Mouse (Mus musculus): Measurements from ENCODE around the gene Krtap4-2. TPM values are rescaled to one million over a fixed set of nuclear protein-coding genes. Genes with fewer than 3 reads are reported as not detected.
"Not testable (repeated sequence)": the region's sequence is repeated elsewhere in the genome, so short reads cannot be mapped to it uniquely, and the experiment has no call there.

The Krtap4-2 gene
- polyA plus RNA-seq, 1 experiment, result not detected

- Histone ChIP-seq H3K27ac (ENCODE audit: insufficient read depth, low read depth, low read length) (no peak overlapping the region), H3K4me3 (ENCODE audit: insufficient read depth, low read length) (no peak overlapping the region), H3K4me1 (ENCODE audit: control insufficient read depth, insufficient read depth, low read length) (no peaks in the 10 kb centered on the region)
- TF ChIP-seq POLR2A (IDR thresholded peaks at IDR 0.05; ENCODE audit: borderline replicate concordance, low read depth, low read length) (no peak), CTCF (IDR thresholded peaks at IDR 0.05; ENCODE audit: low read depth, low read length) (no peak)
Measured at GRCm38 (mm10) chr11:99640926-99641325, 6.0 kb upstream of the Krtap4-2 start.

GRCm38 (mm10) chr11:99637086-99637485 lies 2.2 kb upstream of the Krtap4-2 start:
- Histone ChIP-seq H3K4me3 (ENCODE audit: insufficient read depth, low read length) (no peak overlapping the region), H3K4me1 (ENCODE audit: control insufficient read depth, insufficient read depth, low read length) (no peaks in the 10 kb centered on the region), H3K27ac (ENCODE audit: insufficient read depth, low read depth, low read length) (no peak overlapping the region)
- TF ChIP-seq CTCF (IDR thresholded peaks at IDR 0.05; ENCODE audit: low read depth, low read length) (no peak), POLR2A (IDR thresholded peaks at IDR 0.05; ENCODE audit: borderline replicate concordance, low read depth, low read length) (no peak)

- TF ChIP-seq POLR2A (IDR thresholded peaks at IDR 0.05; ENCODE audit: borderline replicate concordance, low read depth, low read length) (no peak), CTCF (IDR thresholded peaks at IDR 0.05; ENCODE audit: low read depth, low read length) (no peak)
- Histone ChIP-seq H3K4me1 (ENCODE audit: control insufficient read depth, insufficient read depth, low read length) (no peaks in the 10 kb centered on the region), H3K4me3 (ENCODE audit: insufficient read depth, low read length) (no peak overlapping the region), H3K27ac (ENCODE audit: insufficient read depth, low read depth, low read length) (no peak overlapping the region)
Measured at GRCm38 (mm10) chr11:99633293-99633692, 1.6 kb downstream of the Krtap4-2 start.

GRCm38 (mm10) chr11:99630890-99631289 lies 4.0 kb downstream of the Krtap4-2 start:
- no peak overlapping the region for H3K4me3 ChIP-seq (ENCODE audit: insufficient read depth, low read length)
- TF ChIP-seq CTCF (IDR thresholded peaks at IDR 0.05; ENCODE audit: low read depth, low read length), result no peak
- no peaks in the 10 kb centered on the region for H3K4me1 ChIP-seq (ENCODE audit: control insufficient read depth, insufficient read depth, low read length)
- H3K27ac ChIP-seq (ENCODE audit: insufficient read depth, low read depth, low read length), result no peak overlapping the region

- H3K4me1 ChIP-seq (ENCODE audit: control insufficient read depth, insufficient read depth, low read length), result no peaks in the 10 kb centered on the region
- TF ChIP-seq CTCF (IDR thresholded peaks at IDR 0.05; ENCODE audit: low read depth, low read length), result no peak
- no peak within 1 kb of the TSS for H3K27ac ChIP-seq (ENCODE audit: insufficient read depth, low read depth, low read length)
Measured at GRCm38 (mm10) chr11:99628138-99628537, 6.7 kb downstream of the Krtap4-2 start, which contains the start of gene Krtap4-1. Gene Krtap4-1, minus strand, starts transcription at chr11:99628238.

GRCm38 (mm10) chr11:99620335-99620734 lies 14.5 kb downstream of the Krtap4-2 start, which contains the start of gene Gm11562:
Gene Gm11562, minus strand, starts transcription at chr11:99620435.
- H3K4me1 ChIP-seq (ENCODE audit: control insufficient read depth, insufficient read depth, low read length), result no peaks in the 10 kb centered on the region
- no peak for TF ChIP-seq POLR2A (IDR thresholded peaks at IDR 0.05; ENCODE audit: borderline replicate concordance, low read depth, low read length)
- TF ChIP-seq CTCF (IDR thresholded peaks at IDR 0.05; ENCODE audit: low read depth, low read length), result no peak
- no peak within 1 kb of the TSS for H3K4me3 ChIP-seq (ENCODE audit: insufficient read depth, low read length)
- no peak within 1 kb of the TSS for H3K27ac ChIP-seq (ENCODE audit: insufficient read depth, low read depth, low read length)

More at GRCm38 (mm10) chr11:99628138-99628537, 6.7 kb downstream of the Krtap4-2 start, which contains the start of gene Krtap4-1:
- H3K4me3 ChIP-seq (ENCODE audit: insufficient read depth, low read length), result no peak within 1 kb of the TSS

GRCm38 (mm10) chr11:99614796-99615363 lies 20.0 kb downstream of the Krtap4-2 start, which contains the start of gene Krtap2-4:
Gene Krtap2-4, minus strand, starts transcription at chr11:99614846.
- TF ChIP-seq CTCF (IDR thresholded peaks at IDR 0.05; ENCODE audit: low read depth, low read length) (no peak), POLR2A (IDR thresholded peaks at IDR 0.05; ENCODE audit: borderline replicate concordance, low read depth, low read length) (no peak)
- Histone ChIP-seq H3K27ac (ENCODE audit: insufficient read depth, low read depth, low read length) (no peak within 1 kb of the TSS), H3K4me3 (ENCODE audit: insufficient read depth, low read length) (no peak within 1 kb of the TSS), H3K4me1 (ENCODE audit: control insufficient read depth, insufficient read depth, low read length) (no peaks in the 10 kb centered on the region)

GRCm38 (mm10) chr11:99610089-99610488 lies 24.8 kb downstream of the Krtap4-2 start, which contains the start of gene Gm11937:
Gene Gm11937, minus strand, starts transcription at chr11:99610189.
- H3K27ac ChIP-seq (ENCODE audit: insufficient read depth, low read depth, low read length); H3K4me3 ChIP-seq (ENCODE audit: insufficient read depth, low read length): not testable (repeated sequence)

GRCm38 (mm10) chr11:99609126-99609525 lies 25.8 kb downstream of the Krtap4-2 start:
- no peak for TF ChIP-seq POLR2A (IDR thresholded peaks at IDR 0.05; ENCODE audit: borderline replicate concordance, low read depth, low read length)
- TF ChIP-seq CTCF (IDR thresholded peaks at IDR 0.05; ENCODE audit: low read depth, low read length), result no peak
- H3K4me1 ChIP-seq (ENCODE audit: control insufficient read depth, insufficient read depth, low read length), result no peaks in the 10 kb centered on the region
- H3K27ac ChIP-seq (ENCODE audit: insufficient read depth, low read depth, low read length), result no peak overlapping the region

More at GRCm38 (mm10) chr11:99610089-99610488, 24.8 kb downstream of the Krtap4-2 start, which contains the start of gene Gm11937:
- H3K4me1 ChIP-seq (ENCODE audit: control insufficient read depth, insufficient read depth, low read length), result not testable (repeated sequence)

GRCm38 (mm10) chr11:99603208-99603607 lies 31.7 kb downstream of the Krtap4-2 start, which contains the start of gene Gm11938:
Gene Gm11938, minus strand, starts transcription at chr11:99603308.
- not testable (repeated sequence) for H3K27ac ChIP-seq (ENCODE audit: insufficient read depth, low read depth, low read length); H3K4me1 ChIP-seq (ENCODE audit: control insufficient read depth, insufficient read depth, low read length); H3K4me3 ChIP-seq (ENCODE audit: insufficient read depth, low read length)

More at GRCm38 (mm10) chr11:99609126-99609525, 25.8 kb downstream of the Krtap4-2 start:
- H3K4me3 ChIP-seq (ENCODE audit: insufficient read depth, low read length), result no peak overlapping the region

- H3K4me1 ChIP-seq (ENCODE audit: control insufficient read depth, insufficient read depth, low read length); H3K27ac ChIP-seq (ENCODE audit: insufficient read depth, low read depth, low read length); H3K4me3 ChIP-seq (ENCODE audit: insufficient read depth, low read length): not testable (repeated sequence)
Measured at GRCm38 (mm10) chr11:99597742-99598141, 37.1 kb downstream of the Krtap4-2 start, which contains the start of gene Krtap9-3. Gene Krtap9-3, minus strand, starts transcription at chr11:99598105.

All from bone marrow macrophage, adult 2 months (primary cell).